Mouse (Mus musculus) gastrocnemius, adult 8-10 months (tissue): ENCODE data around the gene Il27. TPM values are rescaled to one million over a fixed set of nuclear protein-coding genes. Genes with fewer than 3 reads are reported as not detected.
A peak's percentile ranks its signal among the peaks of the same experiment; 100 is the strongest.
"Not testable (repeated sequence)": the region's sequence is repeated elsewhere in the genome, so short reads cannot be mapped to it uniquely, and the experiment has no call there.

Experiments
- DNase-seq, 2 experiments: peaks; one replicate each; pipeline ENCODE4 v3.0.0; 2022; ENCODE audit warnings: low spot score in 2 of 2
- total RNA-seq, 4 experiments: library from RNA; stranded (reverse); gene quantifications; 2 replicates each; pipeline ENCODE4 v1.2.4; 2022

Gene Il27
- not detected for total RNA-seq

DNA sequence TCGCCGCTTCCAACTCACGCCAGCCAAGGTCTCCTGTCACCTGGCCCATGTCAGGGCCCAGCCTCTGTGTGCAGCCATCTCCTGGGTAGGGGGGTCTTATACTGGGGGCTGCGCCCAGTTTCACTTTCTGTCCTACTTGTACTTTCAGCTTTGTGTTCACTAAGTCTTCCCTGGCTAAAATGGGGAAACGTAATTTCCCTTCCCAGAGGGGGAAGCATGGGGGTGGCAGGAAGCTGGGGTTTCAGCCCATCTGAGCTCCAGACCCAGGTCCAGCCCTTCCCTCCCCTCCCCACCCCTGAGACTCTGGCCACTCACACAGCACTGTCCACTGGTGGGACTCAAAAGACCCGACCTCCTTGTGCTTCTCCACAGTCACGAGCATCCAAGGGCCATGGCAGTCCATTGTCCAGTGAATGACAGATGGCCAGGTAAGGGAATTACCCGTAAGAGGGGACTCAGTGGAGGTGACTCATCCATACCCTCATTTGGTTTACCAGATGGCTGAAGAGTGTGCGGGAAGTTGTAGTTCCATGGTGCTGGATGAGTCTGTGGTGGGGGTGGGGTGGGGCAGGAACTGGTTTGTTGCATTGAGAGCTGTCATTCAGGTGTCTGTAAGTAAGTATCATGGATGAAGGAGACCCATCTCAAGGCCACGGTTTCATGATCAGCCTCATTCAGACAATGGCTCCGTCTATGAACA is at the start of gene Il27:
Gene Il27, minus strand, starts transcription at position 80 of the 700 bp plus-strand sequence.
- DNase-seq = no peak

DNA sequence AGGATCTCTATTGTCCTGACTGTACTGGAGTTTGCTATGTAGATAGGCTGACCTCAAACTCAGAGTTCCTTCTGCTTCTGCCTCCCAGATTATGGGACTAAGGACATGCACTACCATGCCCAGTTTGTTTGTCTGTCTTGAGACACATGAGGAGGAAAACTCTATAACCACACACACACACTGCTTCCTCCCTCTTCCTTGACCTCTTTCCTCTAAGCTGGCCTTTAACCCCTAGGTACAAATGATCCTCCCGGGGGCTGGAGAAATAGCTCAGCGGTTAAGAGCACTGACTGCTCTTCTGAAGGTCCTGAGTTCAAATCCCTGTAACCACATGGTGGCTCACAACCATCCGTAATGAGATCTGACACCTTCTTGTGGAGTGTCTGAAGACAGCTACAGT is 49.6 kb upstream of the Il27 start:
- DNase-seq = no peak

DNA sequence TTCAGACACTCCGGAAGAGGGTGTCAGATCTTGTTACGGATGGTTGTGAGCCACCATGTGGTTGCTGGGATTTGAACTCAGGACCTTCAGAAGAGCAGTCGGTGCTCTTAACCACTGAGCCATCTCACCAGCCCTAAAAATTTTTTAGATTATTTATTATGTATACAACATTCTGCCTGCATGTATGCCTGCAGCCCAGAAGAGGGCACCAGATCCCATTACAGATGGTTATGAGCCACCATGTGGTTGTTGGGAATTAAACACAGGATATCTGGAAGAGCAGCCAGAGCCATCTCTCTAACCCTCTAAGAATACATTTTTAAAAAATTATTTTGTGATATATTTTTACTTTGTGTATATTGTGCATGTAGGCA is 48.5 kb upstream of the Il27 start:
- not testable (repeated sequence) for DNase-seq

DNA sequence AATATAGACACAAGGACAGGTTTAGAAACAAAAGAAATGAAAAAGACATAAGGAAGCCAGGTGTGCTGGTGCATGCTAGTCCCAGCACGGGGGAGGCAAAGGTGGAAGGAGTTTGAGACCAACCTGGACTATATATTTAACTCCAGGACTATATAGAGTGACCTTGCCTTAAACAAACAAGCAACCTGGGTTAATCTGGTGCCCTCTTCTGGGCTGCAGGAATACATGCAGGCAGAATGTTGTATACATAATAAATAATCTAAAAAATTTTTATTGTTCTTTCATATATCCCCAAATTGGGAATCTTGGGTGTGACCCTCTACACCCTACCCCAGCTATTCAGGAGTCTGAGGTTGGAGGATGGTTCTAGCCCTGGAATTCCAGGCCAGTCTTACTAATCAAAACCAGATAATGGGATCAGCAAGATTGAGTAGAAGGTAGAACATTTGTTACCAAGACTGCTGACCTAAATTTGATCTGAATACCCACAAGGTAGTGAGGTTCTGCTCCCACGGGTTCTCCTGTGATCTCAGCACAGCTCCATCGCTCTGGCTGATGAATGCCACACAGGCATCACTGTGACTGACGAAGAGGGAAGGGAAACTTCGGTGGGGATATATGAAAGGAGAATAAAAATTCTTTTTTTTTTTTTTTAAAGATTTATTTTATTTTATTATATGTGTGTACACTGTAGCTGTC is 48.0 kb upstream of the Il27 start:
- DNase-seq = no peak

GRCm38 (mm10) chr7:126636733-126637520 is 42.2 kb upstream of the Il27 start:
- no peak for DNase-seq

GRCm38 (mm10) chr7:126635375-126635774 is 40.6 kb upstream of the Il27 start:
- no peak for DNase-seq

DNA sequence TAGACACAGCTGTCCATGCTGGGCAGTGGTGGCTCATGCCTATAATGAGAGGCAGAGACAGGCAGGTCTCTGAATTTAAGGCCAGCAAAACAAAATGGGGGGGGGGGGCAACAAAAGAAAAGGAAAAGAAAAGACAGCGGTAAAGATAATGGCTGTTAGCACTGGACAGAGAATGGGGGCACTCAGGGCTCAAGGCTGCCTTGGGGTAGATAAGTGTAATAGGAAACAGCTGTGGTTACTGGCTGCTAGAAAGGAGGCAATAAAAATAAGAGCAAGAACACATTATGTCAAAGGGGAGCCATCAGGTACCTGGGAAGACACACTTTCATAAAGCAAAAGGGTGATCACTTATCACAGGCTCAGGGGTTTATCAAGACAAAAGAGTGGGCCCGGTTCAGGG is 37.7 kb upstream of the Il27 start:
- DNase-seq = no peak

DNA sequence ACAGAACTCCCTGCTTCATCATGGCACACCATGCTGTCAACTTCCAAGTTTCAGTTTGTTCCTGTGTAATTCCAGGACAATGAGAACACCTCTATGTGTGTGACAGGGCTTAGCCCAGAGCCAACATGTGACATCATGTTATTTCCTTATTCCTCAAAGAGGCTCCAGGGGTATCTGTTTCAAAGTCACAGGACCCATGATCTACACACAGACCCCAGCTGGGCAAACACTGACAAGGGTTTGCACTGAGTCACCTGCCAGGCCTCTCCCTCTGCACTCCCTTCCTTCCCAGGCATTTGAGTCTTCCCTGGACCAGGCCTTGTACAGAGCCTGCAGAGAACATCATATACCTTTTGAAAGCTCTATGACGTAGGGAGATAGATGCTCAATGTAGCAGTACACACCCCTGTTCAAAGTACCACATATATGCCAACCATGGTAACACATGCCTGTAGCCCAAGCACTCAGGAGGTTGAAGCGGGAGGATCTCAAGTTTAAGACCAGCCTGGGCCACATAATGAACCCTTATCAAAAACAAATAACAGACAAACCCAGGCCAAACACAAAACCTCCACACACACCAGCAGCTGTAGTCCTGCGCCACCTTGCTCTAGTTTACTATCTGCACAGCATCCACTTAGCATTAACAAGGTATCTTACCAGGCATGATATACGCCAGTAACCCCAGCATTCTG is 36.2 kb upstream of the Il27 start, which contains the start of gene Nupr1:
Gene Nupr1, minus strand, starts transcription at position 38 of the 695 bp plus-strand sequence.
- DNase-seq = no peak

DNA sequence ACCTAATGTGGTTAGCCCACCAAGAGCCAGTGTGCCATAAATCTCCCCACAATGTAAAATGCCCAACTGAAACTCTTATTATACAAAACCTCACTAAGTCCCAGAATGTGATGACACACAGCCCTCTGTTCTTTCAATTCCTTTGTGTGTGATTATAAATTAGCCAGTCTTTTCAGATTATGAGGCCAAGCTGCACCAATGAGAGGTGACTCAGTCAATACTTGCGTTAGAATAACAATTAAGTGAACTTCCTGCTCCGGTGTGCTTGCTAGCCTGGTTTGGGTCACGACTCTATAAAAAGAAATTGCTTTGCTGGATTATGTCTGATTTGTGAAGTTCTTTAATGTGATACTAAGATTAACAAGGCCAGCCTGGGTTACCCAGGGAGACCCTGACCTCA is 35.2 kb upstream of the Il27 start:
- no peak for DNase-seq

GRCm38 (mm10) chr7:126628111-126628510 is 33.4 kb upstream of the Il27 start:
- no peak for DNase-seq

DNA sequence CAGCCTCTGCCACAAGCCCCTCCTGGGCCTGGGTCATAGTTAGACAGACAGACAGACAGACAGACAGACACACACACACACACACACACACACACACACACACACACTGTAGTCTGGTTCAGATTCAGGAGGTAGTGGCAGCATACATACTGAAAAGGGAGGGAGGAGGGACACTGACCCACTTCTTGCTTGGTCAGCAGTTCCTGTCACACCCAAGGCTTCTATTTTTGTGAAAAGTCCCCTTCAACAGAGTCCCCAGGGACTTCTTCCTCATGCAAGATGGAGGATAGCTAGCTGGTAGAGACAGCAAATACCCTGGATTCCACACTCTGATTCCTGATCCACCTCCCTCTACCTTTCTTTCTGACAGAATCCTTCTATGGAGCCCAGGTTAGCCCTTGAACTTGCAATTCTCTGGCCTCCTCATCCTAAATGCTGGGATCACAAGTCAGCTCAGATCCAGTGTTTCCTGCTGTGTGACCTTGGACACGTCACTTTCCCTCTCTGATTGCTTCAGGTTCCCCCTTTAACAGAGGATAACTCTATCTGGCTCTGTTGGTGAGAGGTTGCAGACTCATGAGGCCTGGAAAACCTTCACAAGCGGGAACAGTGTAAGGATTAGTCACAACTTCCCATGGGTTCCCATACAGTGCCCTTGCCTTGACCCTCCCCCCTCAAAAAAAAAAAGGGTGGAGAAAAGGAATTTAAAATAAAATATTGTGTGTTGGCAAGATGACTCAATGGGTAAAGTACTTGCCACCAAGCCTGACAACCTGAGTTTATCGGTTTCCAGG is 31.3 kb upstream of the Il27 start:
- no peak for DNase-seq

DNA sequence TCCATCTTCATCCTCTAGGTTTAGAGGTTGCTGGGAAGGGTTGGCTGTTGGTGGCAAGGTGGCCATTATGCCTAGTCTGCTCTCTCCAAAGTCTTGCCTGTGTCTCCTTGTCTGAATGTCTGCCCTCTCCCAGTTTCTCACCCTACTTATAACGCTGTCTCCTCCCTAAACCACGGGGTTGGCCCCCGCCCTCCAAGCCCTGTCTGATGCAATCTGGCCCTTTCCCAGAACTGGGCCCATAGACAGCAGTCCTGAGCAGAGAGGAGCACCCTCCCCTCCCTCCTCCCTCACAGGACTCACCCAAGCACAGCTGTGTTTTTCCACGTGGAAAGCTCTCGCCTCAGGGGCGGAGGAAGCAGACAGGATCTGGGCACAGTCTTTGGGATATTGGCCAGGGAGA is 30.6 kb upstream of the Il27 start:
- DNase-seq = peak; percentile 76 to 85

DNA sequence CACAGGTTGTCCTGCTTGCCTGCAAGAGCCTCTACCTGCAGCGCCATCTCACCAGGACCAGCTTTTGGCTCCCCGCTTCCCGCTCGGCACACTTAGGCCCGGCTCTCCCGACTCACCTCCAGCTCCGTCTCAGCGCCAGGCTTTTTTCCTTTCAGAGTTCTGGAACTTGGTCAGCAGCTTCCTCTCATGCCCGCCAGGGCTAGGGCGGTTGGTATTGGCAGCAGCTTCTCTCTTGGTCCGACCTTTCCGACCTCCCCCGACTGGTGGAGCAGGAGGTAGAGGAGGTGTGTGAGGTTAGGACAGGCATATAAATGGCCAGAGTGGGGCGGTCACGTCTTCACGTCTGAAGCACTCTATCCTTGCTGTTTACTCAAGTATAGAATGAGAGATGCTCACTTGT is 30.0 kb upstream of the Il27 start:
- peak in 1 of 2 experiments; percentile 18 for DNase-seq

DNA sequence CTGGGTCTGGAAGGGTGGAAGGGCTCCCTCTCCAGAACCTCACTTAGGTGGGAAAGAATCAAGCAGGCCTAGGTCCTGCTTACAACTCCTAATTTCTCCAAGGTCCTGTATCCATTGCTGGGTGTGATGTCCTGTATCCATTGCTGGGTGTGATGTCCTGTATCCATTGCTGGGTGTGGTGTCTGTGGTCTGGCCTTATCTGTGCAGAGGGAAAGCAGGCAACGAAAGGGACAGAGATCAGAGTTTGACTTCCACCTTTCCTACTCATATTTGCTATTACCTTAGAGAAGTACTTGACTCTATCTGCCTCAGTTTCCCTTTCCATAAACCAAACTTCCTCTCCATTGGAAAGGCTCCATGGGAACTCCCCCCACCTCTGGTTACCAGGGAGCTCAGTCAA is 28.6 kb upstream of the Il27 start:
- DNase-seq = no peak

GRCm38 (mm10) chr7:126621452-126622359 is 27.0 kb upstream of the Il27 start:
- no peak for DNase-seq

DNA sequence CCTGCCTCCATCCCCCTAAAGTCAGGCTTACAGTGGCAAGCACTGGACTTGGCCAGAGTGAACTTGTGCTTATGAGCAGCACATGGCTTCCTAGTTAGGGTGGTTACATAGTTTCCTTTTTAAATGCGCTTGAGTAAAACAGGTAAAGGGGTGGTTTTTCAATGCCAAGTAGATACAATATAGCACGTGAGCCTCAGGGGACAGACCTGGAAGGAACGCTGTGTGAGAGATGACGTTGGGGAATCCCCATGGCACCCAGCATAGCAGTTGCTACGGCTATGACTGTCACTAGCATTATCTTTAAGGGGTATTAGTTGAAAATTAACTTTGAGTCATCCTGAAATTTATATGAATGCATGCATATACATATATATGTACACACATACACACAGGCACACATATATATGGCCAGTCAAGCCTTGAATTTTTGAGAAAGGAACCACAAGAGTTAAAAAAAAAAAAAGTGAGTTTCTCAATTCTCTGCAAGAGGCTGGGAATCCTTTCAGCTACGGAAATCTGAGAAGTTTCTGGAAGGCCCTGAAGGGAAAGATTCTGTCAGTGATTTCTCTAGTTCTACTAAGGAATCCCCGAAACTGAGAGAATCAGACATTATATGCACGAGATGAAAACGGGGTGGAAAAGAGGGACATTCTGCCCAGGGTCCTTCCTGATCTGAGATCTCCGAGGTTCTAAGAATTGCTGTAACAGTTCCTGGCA is 25.0 kb upstream of the Il27 start:
- DNase-seq = no peak

GRCm38 (mm10) chr7:126616707-126617106 is 22.0 kb upstream of the Il27 start:
- DNase-seq = no peak

DNA sequence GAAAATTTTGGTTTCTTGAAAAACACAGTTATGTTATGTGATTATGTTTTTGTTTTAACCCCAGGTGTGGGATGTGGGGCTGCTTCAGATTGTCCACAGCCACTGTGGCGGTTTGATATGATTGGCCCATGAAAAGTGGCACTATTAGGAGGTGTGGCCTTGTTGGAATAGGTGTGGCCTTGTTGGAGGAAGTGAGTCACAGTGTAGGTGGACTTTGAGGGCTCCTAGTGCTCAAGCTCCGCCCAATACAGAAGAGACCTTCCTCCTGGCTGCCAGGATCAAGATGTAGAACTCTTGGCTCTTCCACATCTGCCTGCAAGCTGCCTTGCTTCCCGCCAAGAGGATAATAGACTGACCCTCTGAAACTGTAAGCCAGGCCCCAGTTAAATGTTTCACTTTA is 18.0 kb upstream of the Il27 start:
- DNase-seq = no peak

GRCm38 (mm10) chr7:126607796-126608195 is 13.1 kb upstream of the Il27 start:
- no peak for DNase-seq
